Mouse (Mus musculus) bone marrow, adult 2 months (tissue): ENCODE data around the gene Sept9.

Source experiments
- CTCF ChIP-seq: fragments of 200-500 bp; IDR thresholded peaks from 2 replicates; pipeline ENCODE4 v1.5.1; 2011; ENCODE audit warnings: low read length, control low read depth; ENCODE audit not compliant: control insufficient read depth, insufficient read depth
- POLR2A ChIP-seq: fragments of 200-500 bp; IDR thresholded peaks from 2 replicates; pipeline ENCODE4 v1.6.1; 2011; ENCODE audit warnings: low read depth, mild to moderate bottlenecking, control low read depth, low read length, borderline replicate concordance; ENCODE audit not compliant: control insufficient read depth

DNA sequence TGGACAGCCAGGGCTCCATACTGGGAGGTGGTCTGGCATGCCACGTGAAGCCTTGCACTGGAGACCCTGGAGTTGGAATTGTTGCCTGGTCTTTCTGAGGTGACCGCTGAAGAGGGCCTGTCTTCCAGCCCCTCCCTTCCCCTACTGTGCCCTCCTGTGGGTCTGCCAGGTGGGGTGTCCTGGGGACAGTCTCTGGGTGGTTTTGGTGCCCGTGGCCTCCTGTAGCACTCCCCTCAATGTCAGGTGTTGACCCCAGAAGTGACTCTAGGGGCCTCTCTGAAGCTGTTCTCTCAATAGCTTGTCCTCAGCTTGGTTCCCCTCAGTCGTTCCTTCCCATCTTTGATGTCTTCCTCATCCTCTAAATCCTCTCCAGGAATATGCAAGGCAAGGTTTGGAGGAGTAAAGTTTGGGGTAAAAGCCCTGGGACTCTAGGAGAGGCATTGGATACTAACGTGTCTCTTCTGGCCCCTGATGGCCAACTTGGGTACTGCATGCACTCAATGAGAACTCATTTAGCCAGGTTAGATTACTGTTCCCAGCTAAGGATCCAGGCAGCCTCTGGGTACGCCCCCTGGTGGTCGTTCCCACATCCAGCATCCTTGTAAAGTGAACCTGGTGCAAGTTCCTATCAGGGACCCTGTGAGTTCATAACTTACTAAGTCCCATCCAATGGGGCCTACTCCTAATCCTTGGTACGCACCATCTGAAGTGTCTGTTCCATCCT is 158.6 kb downstream of the Sept9 start:
- TF ChIP-seq POLR2A (no peak), CTCF (peak; percentile 97)
